Mouse (Mus musculus) adrenal gland, postnatal 10 days (tissue): ENCODE measurements around the gene Racgap1. TPM values are rescaled to one million over a fixed set of nuclear protein-coding genes. Genes with fewer than 3 reads are reported as not detected.

Experiments
- DNase-seq: peaks from one replicate; pipeline ENCODE4 v3.0.0; 2021; ENCODE audit warnings: mixed read lengths
- long read RNA-seq, 2 experiments: library from polyadenylated mRNA; stranded (forward); transcript quantifications; one replicate each; pipeline ENCODE4 v2.0.0; 2021
- total RNA-seq, 2 experiments: library from RNA; stranded (reverse); gene quantifications; 2 replicates each; pipeline ENCODE4 v1.2.3; 2021

Racgap1 gene
- 10 to 100 TPM; 32.1 TPM for total RNA-seq
- long read RNA-seq, experiment 1, transcript Racgap1-201 (17 exons, 2,933 nt): major isoform, 14 of 27 reads
- long read RNA-seq, experiment 1, partial matches to known transcripts: 6 of 27 reads
- long read RNA-seq, experiment 1, other reads (novel, unspliced or antisense): 4 of 27 reads
- long read RNA-seq, experiment 2, transcript Racgap1-213 (18 exons, 3,052 nt): minor isoform, 8 of 30 reads
- long read RNA-seq, experiment 2, transcript Racgap1-201 (17 exons, 2,933 nt): major isoform, 14 of 30 reads
- long read RNA-seq, experiment 2, partial matches to known transcripts: 2 of 30 reads
- long read RNA-seq, experiment 2, other reads (novel, unspliced or antisense): 6 of 30 reads

- peak; percentile 97 for DNase-seq
Observed at GRCm38 (mm10) chr15:99651163-99651872, at the start of gene Racgap1. Racgap1 (minus strand) TSS chr15:99651656.

GRCm38 (mm10) chr15:99700219-99701106 is 49.0 kb upstream of the Racgap1 start:
- DNase-seq: no peak

DNA sequence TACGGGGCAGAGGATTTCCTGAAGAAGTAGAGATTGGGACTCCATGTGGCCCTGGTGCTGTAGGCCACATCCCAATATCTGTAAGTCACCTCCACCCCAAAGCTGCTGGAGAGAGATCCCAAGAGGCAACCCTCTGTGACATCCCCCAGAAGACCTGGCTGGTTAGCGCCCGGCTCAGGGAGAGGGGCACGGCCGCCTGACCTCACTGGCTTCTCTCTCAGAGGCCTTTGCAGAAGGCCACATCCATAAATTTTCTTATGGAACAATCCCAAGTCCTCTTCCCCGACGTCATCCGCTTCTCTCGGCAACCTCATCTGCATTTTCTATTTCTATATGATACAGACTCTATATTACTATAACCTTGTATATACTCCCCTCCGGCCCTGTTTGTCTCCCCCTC is 48.3 kb upstream of the Racgap1 start:
- peak; percentile 50 for DNase-seq

DNA sequence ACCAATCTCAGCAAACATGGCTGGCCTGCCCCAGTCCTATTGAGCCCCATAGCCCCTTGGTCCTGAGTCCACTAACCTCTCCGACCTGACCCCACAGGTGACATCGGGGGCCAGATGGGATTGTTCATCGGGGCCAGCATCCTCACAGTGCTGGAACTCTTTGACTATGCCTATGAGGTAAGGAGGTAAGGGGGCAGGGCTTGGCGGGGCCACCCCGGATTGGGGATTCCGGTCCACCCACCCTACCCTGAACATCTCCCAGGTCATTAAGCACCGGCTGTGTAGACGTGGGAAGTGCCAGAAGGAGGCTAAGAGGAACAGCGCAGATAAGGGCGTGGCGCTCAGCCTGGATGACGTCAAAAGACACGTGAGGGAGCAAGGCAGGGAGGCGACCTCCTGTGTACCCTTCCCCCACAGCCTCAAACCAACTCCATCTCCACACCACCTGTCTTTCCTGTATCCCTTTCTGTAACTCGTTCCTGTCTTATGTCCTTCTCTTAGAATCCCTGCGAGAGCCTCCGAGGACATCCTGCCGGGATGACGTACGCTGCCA is 47.2 kb upstream of the Racgap1 start:
- DNase-seq: no peak

DNA sequence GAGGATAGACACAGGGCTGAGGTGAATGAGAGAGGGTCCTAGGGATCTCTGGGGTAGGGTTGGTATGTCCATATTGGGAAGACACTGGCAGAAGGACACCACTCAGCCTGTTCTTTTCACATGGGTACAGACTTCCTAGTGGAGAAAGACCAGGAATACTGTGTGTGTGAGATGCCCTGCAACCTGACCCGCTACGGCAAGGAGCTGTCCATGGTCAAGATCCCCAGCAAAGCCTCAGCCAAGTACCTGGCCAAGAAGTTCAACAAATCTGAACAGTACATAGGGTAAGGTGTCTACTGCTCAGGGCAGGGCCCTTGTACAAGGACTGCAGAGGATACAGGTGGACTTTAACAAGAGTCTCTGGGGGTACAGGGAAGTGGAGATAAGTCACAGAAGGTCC is 45.9 kb upstream of the Racgap1 start:
- no peak for DNase-seq

DNA sequence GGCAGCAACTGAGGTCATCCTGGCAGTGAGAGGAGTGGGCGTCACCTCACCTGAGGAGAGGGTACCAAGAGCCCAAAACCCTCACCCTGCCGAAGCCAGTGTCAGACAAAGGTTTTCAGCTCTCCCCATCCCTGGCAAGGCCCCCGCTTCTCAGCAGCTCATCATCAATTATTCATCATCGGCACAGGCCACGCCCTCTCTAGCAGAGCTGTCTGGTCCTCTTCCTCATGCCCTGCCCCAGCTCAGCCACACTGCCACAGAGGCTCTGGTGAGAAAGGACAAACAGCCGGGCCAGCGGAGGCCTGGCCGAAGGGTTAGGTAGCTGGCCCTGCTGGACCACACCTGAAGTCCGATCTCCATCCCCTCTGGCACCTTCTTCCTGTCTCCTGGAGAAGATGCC is 40.5 kb upstream of the Racgap1 start:
- no peak for DNase-seq

- DNase-seq: no peak
Observed at GRCm38 (mm10) chr15:99690924-99691323, 39.5 kb upstream of the Racgap1 start.

DNA sequence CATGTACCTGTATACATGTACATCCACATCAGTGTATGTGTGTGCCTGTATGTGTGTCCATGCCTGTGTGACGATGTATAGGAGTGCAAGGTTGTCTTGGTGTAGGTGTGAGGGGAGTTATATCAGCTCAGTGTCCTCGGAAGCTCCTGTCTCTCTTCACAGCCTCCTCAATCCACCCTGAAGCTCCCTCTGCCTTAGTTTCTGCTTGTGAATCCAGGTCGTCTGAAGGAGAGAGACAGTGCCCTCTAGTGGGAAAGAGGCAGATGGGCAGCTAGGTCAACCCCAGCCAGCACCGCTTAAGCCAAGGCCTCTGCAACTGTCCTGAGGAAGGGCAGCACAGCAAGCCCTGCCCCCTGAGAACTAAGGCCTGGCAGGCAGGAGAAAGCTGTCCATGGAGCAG is 37.3 kb upstream of the Racgap1 start:
- peak; percentile 73 for DNase-seq

GRCm38 (mm10) chr15:99684156-99684555 is 32.7 kb upstream of the Racgap1 start:
- no peak for DNase-seq

DNA sequence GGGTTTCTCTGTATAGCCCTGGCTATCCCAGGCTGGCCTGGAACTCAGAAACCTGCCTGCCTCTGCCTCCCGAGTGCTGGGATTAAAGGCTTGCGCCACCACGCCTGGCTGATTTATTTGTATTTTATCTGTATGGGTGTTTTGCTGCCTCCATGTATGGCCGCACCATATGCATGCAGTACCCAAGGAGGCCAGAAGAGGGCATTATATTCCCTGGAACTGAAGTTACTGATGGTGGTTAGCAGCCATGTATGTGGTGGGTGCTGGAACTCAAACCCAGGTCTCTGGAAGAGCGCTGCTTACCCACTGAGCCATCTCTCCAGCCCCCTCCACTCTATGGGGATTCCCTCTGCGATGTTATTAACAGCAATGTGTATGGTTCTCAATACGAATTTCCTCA is 31.4 kb upstream of the Racgap1 start:
- DNase-seq: no peak

DNA sequence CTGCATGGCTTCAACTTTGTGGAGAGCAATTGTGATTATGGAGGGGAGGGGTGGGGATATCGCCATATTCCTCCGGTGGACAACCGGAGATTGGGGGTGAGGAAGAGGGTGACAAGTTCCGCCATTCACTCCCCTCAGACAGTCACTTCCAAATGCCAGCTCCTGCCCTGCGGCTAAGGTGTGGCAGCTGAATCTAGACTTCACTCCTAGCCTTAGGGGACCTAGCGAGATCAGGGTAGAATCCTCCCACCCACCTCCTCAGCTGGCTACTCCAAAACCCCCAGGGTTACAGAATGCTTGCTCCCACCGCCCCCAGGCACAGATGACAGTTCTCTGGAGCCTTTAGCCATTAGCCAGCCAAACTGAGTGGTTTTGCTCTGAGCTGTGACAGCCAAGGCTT is 27.6 kb upstream of the Racgap1 start:
- no peak for DNase-seq

GRCm38 (mm10) chr15:99678063-99678800 is 26.8 kb upstream of the Racgap1 start:
- peak; percentile 57 for DNase-seq

- DNase-seq: no peak
Observed at GRCm38 (mm10) chr15:99677089-99677488, 25.6 kb upstream of the Racgap1 start.

DNA sequence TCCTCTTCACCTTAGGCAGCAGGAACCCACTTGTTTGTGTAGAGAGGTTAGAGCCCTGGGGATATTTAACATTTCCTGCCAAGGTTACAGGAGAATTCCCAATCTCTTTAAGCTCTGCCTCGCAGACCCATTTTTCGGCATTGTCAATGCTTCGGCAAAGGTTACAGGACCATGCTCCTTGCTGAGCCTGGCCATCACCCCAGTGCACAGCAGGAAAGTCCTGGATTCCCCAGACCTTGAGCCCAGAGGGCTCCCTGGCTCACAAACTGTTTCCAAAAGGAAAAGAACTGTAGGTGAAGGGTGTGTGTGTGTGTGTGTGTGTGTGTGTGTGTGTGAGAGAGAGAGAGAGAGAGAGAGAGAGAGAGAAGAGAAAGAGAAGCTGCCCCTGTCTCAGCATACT is 23.4 kb upstream of the Racgap1 start:
- DNase-seq: no peak

DNA sequence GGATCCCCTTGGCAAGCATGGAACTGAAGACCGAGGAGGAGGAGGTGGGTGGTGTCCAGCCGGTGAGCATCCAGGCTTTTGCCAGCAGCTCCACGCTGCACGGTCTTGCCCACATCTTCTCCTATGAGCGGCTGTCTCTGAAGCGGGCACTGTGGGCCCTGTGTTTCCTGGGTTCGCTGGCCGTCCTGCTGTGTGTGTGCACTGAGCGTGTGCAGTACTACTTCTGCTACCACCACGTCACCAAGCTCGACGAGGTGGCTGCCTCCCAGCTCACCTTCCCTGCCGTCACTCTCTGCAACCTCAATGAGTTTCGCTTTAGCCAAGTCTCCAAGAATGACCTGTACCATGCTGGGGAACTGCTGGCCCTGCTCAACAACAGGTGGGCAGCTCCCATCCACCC is 20.3 kb upstream of the Racgap1 start:
- DNase-seq: no peak

- no peak for DNase-seq
Observed at GRCm38 (mm10) chr15:99670964-99671670, 19.7 kb upstream of the Racgap1 start.

DNA sequence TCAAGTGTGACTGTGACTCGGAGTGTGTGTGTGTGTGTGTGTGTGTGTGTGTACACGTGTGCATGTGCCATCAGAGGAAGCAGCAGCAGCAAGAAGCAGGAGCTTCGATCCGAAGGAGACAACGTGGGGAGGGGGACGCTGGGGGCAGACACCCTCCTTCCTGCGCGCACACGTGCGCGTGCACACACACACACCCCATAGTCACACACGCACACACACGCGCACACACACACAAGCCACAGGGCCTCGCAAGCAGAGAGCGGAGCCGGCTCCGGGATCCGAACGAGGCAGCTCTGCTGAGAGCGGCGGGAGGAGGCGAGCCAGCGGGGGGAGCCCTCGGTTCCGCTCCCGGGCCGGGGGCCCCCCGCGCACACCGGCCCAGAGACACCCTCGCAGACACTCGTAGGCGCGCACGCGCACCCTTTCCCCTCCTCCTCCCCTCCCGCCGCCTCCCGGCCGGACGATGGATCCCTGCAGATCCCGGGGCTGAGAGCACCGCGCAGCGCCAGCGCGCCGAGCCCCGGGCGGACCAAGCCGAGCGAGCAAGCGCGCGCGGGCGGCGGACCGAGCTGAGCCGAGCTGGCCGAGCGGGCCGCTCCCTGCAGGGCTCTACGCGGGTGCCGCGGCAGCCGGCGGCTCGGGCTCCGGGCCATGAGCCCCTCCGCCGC is 18.8 kb upstream of the Racgap1 start, which contains the start of gene Asic1:
Asic1 (plus strand) TSS at position 215 of the 668 bp plus-strand sequence.
- peak; percentile 83 for DNase-seq

DNA sequence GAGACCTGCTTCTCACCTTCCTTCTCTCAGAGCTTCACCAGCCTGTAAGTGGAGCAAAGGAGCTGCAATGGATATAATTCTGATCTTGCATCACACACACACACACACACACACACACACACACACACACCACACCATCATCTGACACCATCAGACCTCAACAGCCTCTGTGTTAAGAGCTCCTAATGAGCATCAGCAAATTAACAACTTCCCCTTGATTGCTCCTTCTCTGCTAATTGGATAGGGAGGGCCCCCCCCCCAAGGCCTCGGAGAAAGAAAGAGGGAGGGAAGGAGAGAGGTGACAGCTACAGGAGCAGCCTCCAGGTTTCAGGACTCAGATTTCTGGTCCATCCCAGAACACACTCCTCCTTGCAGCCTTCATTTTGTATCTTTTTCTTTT is 17.9 kb upstream of the Racgap1 start:
- DNase-seq: no peak

- DNase-seq: peak; percentile 87
Observed at GRCm38 (mm10) chr15:99668881-99669280, 17.4 kb upstream of the Racgap1 start.

- no peak for DNase-seq
Observed at GRCm38 (mm10) chr15:99667544-99667943, 16.1 kb upstream of the Racgap1 start.
